Mouse (Mus musculus): Measurements from ENCODE around the gene Cyp2w1. TPM values are rescaled to one million over a fixed set of nuclear protein-coding genes. Genes with fewer than 3 reads are reported as not detected.

Gene Cyp2w1
- polyA plus RNA-seq, 1 experiment from 2014 or later = not detected

GRCm38 (mm10) chr5:139351628-139352027 lies 789 bp upstream of the Cyp2w1 start:
- WGBS = 9% methylated on average over 8 of the region's 8 CpGs
- Histone ChIP-seq H3K4me3 (ENCODE audit: low read length) (no peak overlapping the region), H3K27ac (ENCODE audit: low read depth, low read length) (no peak overlapping the region), H3K9me3 (ENCODE audit: control insufficient read depth, low read length) (no peaks in the 10 kb centered on the region), H3K4me2 (replicated peaks; ENCODE audit: low read depth, low read length) (no peak overlapping the region), H3K4me1 (ENCODE audit: control insufficient read depth, insufficient read depth, low read length) (peaks cover 9% of the 10 kb centered on the region), H3K36me3 (ENCODE audit: control insufficient read depth, insufficient read depth, low read length) (no peaks in the 10 kb centered on the region), H3K27me3 (ENCODE audit: control insufficient read depth, insufficient read depth, low read length) (peaks cover 6% of the 10 kb centered on the region; the same call in 1 of the 2 replicates), H3K9ac (ENCODE audit: low read depth, low read length) (no peak overlapping the region)
- ATAC-seq (ENCODE audit: low FRiP score, low TSS enrichment) = no peak

DNA sequence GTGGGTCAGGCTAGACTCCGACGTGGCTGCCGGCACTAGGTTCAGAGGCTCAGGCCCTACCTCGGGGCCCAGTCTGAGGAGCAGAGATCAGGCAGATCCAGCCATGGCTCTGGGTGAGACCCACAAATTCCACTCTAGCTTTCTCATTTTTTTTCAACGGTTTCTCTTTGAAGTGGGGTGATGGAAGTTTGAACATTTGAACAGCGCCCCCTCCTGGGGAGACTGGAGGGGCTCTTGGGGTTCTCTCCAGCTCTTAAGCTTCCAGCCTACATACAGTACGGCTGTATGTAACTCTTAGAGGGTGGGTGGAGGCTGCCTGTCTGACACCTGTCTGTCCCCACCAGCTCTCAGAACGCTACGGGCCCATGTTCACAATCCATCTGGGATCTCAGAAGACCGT lies 1.1 kb downstream of the Cyp2w1 start:
- Histone ChIP-seq H3K4me2 (replicated peaks; ENCODE audit: low read depth, low read length) (no peak overlapping the region), H3K9me3 (ENCODE audit: control insufficient read depth, low read length) (no peaks in the 10 kb centered on the region), H3K27ac (ENCODE audit: low read depth, low read length) (no peak overlapping the region), H3K4me1 (ENCODE audit: control insufficient read depth, insufficient read depth, low read length) (peaks cover 13% of the 10 kb centered on the region), H3K4me3 (ENCODE audit: low read length) (no peak overlapping the region), H3K27me3 (ENCODE audit: control insufficient read depth, insufficient read depth, low read length) (peaks cover 6% of the 10 kb centered on the region; the same call in 1 of the 2 replicates), H3K9ac (ENCODE audit: low read depth, low read length) (no peak overlapping the region), H3K36me3 (ENCODE audit: control insufficient read depth, insufficient read depth, low read length) (no peaks in the 10 kb centered on the region; the same call in 1 of the 2 replicates)
- ATAC-seq (ENCODE audit: low FRiP score, low TSS enrichment) = no peak
- WGBS = 66% methylated on average over 10 of the region's 10 CpGs

GRCm38 (mm10) chr5:139353946-139354345 lies 1.5 kb downstream of the Cyp2w1 start:
- H3K36me3 ChIP-seq (ENCODE audit: control insufficient read depth, insufficient read depth, low read length) = peaks cover 2% of the 10 kb centered on the region; the same call in 1 of the 2 replicates
- no peak overlapping the region for H3K4me2 ChIP-seq (replicated peaks; ENCODE audit: low read depth, low read length)
- H3K9ac ChIP-seq (ENCODE audit: low read depth, low read length) = no peak overlapping the region
- 87% methylated on average over 11 of the region's 11 CpGs for WGBS
- no peak overlapping the region for H3K27ac ChIP-seq (ENCODE audit: low read depth, low read length)
- no peaks in the 10 kb centered on the region for H3K9me3 ChIP-seq (ENCODE audit: control insufficient read depth, low read length)
- H3K4me3 ChIP-seq (ENCODE audit: low read length) = no peak overlapping the region
- peaks cover 6% of the 10 kb centered on the region; the same call in 1 of the 2 replicates for H3K27me3 ChIP-seq (ENCODE audit: control insufficient read depth, insufficient read depth, low read length)
- peaks cover 13% of the 10 kb centered on the region for H3K4me1 ChIP-seq (ENCODE audit: control insufficient read depth, insufficient read depth, low read length)
- no peak for ATAC-seq (ENCODE audit: low FRiP score, low TSS enrichment)

DNA sequence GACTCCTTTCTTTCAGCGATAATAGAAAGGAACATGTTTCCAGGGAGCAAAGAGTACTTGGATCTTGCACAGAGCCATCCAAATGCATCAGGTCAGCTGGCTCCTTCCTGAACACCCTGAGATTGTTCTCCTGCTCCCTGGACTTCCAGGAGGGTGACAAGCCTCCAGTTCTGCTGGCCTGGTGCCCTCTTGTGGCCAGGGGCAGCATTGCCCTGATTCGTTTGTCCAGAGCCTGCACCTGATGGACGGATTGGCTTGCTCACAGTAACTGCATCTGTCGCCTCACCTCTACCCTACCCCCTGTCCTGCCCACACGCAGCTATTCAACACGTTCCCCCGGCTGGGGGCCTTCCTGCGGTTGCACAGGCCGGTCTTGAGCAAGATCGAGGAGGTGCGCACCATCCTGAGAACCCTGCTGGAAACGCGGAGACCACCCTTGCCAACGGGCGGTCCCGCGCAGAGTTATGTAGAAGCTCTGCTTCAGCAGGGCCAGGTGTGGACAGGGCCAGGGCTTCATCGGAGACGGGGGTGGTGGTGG lies 2.9 kb downstream of the Cyp2w1 start:
- H3K9ac ChIP-seq (ENCODE audit: low read depth, low read length) = no peak overlapping the region
- no peak for ATAC-seq (ENCODE audit: low FRiP score, low TSS enrichment)
- H3K4me1 ChIP-seq (ENCODE audit: control insufficient read depth, insufficient read depth, low read length) = peaks cover 13% of the 10 kb centered on the region
- H3K36me3 ChIP-seq (ENCODE audit: control insufficient read depth, insufficient read depth, low read length) = peaks cover 2% of the 10 kb centered on the region; the same call in 1 of the 2 replicates
- peaks cover 6% of the 10 kb centered on the region; the same call in 1 of the 2 replicates for H3K27me3 ChIP-seq (ENCODE audit: control insufficient read depth, insufficient read depth, low read length)
- H3K4me3 ChIP-seq (ENCODE audit: low read length) = no peak overlapping the region
- 34% methylated on average over 19 of the region's 19 CpGs for WGBS
- no peak overlapping the region for H3K4me2 ChIP-seq (replicated peaks; ENCODE audit: low read depth, low read length)
- H3K27ac ChIP-seq (ENCODE audit: low read depth, low read length) = no peak overlapping the region
- H3K9me3 ChIP-seq (ENCODE audit: control insufficient read depth, low read length) = no peaks in the 10 kb centered on the region

DNA sequence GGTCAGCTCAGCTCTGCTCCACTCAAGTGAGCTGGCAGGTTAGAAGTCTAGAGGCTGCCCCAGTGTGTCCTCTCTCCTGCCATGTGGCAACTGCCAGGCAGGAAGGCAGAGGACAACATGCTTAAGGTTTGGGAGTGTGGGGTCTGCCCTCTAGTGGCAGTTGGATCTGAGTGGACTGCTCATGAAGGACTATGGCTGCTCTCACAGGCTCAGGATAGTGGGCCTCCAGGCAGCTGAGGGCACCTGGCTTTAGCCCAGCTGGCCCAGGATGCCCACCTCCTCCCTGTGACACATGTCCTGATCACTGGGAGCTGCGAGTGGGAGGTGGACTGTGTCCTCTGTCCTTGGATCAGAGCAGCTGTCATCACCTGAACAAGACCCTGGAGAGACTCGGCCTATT lies 6.2 kb downstream of the Cyp2w1 start:
- Histone ChIP-seq H3K4me2 (replicated peaks; ENCODE audit: low read depth, low read length) (no peak overlapping the region), H3K27me3 (ENCODE audit: control insufficient read depth, insufficient read depth, low read length) (no peaks in the 10 kb centered on the region), H3K27ac (ENCODE audit: low read depth, low read length) (no peak overlapping the region), H3K36me3 (ENCODE audit: control insufficient read depth, insufficient read depth, low read length) (peaks cover 6% of the 10 kb centered on the region; the same call in 1 of the 2 replicates), H3K4me3 (ENCODE audit: low read length) (no peak overlapping the region), H3K9me3 (ENCODE audit: control insufficient read depth, low read length) (no peaks in the 10 kb centered on the region), H3K9ac (ENCODE audit: low read depth, low read length) (no peak overlapping the region), H3K4me1 (ENCODE audit: control insufficient read depth, insufficient read depth, low read length) (peaks cover 7% of the 10 kb centered on the region)
- no peak for ATAC-seq (ENCODE audit: low FRiP score, low TSS enrichment)
- WGBS = 80% methylated on average over 2 of the region's 2 CpGs

GRCm38 (mm10) chr5:139359244-139359643 lies 6.8 kb downstream of the Cyp2w1 start:
- no peak overlapping the region for H3K4me2 ChIP-seq (replicated peaks; ENCODE audit: low read depth, low read length)
- no peaks in the 10 kb centered on the region for H3K9me3 ChIP-seq (ENCODE audit: control insufficient read depth, low read length)
- no peak for ATAC-seq (ENCODE audit: low FRiP score, low TSS enrichment)
- peaks cover 7% of the 10 kb centered on the region for H3K4me1 ChIP-seq (ENCODE audit: control insufficient read depth, insufficient read depth, low read length)
- H3K36me3 ChIP-seq (ENCODE audit: control insufficient read depth, insufficient read depth, low read length) = peaks cover 6% of the 10 kb centered on the region; the same call in 1 of the 2 replicates
- no peak overlapping the region for H3K27ac ChIP-seq (ENCODE audit: low read depth, low read length)
- no peaks in the 10 kb centered on the region for H3K27me3 ChIP-seq (ENCODE audit: control insufficient read depth, insufficient read depth, low read length)
- H3K4me3 ChIP-seq (ENCODE audit: low read length) = no peak overlapping the region
- H3K9ac ChIP-seq (ENCODE audit: low read depth, low read length) = no peak overlapping the region
- 94% methylated on average over 5 of the region's 5 CpGs for WGBS

DNA sequence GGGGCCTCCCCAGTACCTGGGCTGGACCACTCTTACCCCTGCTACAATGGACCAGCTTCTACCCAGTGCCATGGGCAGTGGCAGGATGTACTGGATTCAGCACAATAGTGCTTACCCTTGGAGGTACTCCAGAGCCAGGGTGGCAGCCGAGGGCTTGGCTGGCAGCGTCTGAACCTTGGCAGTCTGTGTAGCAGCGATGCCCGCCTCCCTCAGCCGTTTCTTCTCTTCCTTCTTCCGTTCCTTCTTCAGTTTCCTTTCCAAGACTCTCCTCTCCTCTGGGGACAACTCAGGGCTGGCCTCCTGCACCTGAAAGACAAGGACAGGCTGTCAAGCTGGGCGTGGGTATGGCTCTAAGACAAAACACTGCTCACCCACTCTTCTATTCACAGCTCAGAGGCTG lies 11.4 kb downstream of the Cyp2w1 start:
- Histone ChIP-seq H3K9ac (ENCODE audit: low read depth, low read length) (no peak overlapping the region), H3K36me3 (ENCODE audit: control insufficient read depth, insufficient read depth, low read length) (peaks cover 4% of the 10 kb centered on the region; the same call in 1 of the 2 replicates), H3K27ac (ENCODE audit: low read depth, low read length) (no peak overlapping the region), H3K27me3 (ENCODE audit: control insufficient read depth, insufficient read depth, low read length) (no peaks in the 10 kb centered on the region), H3K9me3 (ENCODE audit: control insufficient read depth, low read length) (no peaks in the 10 kb centered on the region), H3K4me3 (ENCODE audit: low read length) (no peak overlapping the region), H3K4me2 (replicated peaks; ENCODE audit: low read depth, low read length) (no peak overlapping the region), H3K4me1 (ENCODE audit: control insufficient read depth, insufficient read depth, low read length) (peaks cover 12% of the 10 kb centered on the region)
- no peak for ATAC-seq (ENCODE audit: low FRiP score, low TSS enrichment)
- 69% methylated on average over 7 of the region's 7 CpGs for WGBS

DNA sequence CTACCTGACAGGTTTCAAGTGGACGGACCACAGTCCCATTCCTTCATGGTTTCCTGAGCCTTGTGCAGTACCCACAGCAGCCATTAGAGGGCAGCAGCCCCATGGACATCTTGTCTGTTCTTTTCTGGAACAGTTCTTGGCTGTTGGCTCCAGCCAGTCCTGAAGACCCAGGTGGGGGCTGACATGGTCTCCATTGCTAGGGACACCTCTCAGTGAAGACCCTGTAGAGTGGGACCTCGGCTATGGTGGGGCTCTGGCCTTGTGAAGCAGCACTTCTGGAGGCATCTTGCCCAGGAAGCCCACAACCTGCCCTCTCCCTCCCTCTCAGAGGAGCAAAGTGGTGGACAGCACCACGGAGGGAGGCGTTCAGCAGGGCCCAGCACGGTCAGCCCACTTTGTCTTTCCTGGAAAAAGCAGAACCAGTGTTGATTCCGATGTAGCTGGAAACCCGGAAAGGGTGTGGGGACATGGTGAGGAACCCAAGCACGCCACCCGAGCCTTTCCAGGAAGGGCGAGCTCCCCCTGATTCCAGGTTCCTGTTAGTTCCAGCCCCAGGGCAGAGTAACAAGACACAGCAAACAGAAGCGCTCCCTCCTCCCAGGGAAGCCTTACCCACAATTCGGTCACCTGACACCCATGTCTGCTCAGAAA lies 12.0 kb downstream of the Cyp2w1 start:
- Histone ChIP-seq H3K27me3 (ENCODE audit: control insufficient read depth, insufficient read depth, low read length) (no peaks in the 10 kb centered on the region), H3K4me1 (ENCODE audit: control insufficient read depth, insufficient read depth, low read length) (peaks cover 12% of the 10 kb centered on the region), H3K27ac (ENCODE audit: low read depth, low read length) (peak overlapping the region; percentile 26; the same call in 1 of the 2 replicates), H3K9ac (ENCODE audit: low read depth, low read length) (0 out of 2 replicates have a peak overlapping the region, but pooled peaks have one; percentile 32), H3K9me3 (ENCODE audit: control insufficient read depth, low read length) (no peaks in the 10 kb centered on the region), H3K4me3 (ENCODE audit: low read length) (no peak overlapping the region), H3K4me2 (replicated peaks; ENCODE audit: low read depth, low read length) (no peak overlapping the region), H3K36me3 (ENCODE audit: control insufficient read depth, insufficient read depth, low read length) (peaks cover 4% of the 10 kb centered on the region; the same call in 1 of the 2 replicates)
- ATAC-seq (ENCODE audit: low FRiP score, low TSS enrichment) = peak; percentile 69
- 17% methylated on average over 12 of the region's 12 CpGs for WGBS

DNA sequence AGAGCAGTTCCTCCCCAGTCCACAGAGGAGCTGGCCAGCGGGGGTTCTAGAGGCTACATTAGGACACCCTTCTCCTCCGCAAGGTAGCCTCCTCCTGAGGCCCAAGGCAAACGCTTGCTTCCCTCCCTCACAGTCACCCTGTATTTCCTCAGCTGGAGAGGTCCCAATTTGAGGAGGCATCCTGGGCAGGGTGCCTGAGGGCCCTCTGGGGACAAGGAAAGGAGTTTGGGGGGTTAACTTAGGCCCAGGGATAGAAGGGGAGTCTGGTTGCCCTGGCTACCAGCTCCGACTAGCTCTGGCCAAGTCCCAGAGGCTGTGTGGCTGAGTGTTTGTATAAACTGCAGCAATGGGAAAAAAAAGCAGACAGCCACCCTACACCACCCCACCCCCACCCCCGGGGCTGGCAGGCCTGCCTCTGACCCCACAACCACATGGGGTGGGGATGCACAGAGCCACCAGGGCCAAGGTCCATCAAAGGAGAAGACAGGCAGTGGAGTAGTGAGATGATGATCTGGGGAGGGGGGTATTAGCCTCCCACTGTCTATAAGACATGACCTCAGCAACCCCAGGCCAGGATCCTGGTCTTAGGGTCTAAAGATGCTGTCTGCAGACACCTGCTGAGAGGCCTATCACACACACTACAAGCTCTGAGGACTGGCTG lies 12.6 kb downstream of the Cyp2w1 start:
- no peak overlapping the region for H3K4me2 ChIP-seq (replicated peaks; ENCODE audit: low read depth, low read length)

More for the DNA sequence above, 12.6 kb downstream of the Cyp2w1 start:
- WGBS = 24% methylated on average over 5 of the region's 5 CpGs
- Histone ChIP-seq H3K4me3 (ENCODE audit: low read length) (no peak overlapping the region), H3K27me3 (ENCODE audit: control insufficient read depth, insufficient read depth, low read length) (no peaks in the 10 kb centered on the region), H3K27ac (ENCODE audit: low read depth, low read length) (no peak overlapping the region; the same call in 1 of the 2 replicates), H3K9me3 (ENCODE audit: control insufficient read depth, low read length) (no peaks in the 10 kb centered on the region), H3K4me1 (ENCODE audit: control insufficient read depth, insufficient read depth, low read length) (peaks cover 12% of the 10 kb centered on the region), H3K9ac (ENCODE audit: low read depth, low read length) (0 out of 2 replicates have a peak overlapping the region, but pooled peaks have one; percentile 32), H3K36me3 (ENCODE audit: control insufficient read depth, insufficient read depth, low read length) (peaks cover 4% of the 10 kb centered on the region; the same call in 1 of the 2 replicates)
- no peak for ATAC-seq (ENCODE audit: low FRiP score, low TSS enrichment)

All from kidney, embryonic 14.5 days (tissue).